Mouse (Mus musculus) liver, embryonic 13.5 days (tissue): ENCODE data around the gene Uhrf2. TPM values are rescaled to one million over a fixed set of nuclear protein-coding genes. Genes with fewer than 3 reads are reported as not detected.

Source experiments
- ATAC-seq: fragments of 200-750 bp; cut with Nextera tagmentation; 2 replicates; pipeline ENCODE4 v1.8.0; 2017; ENCODE audit warnings: low read depth, mild to moderate bottlenecking, moderate number of reproducible peaks, moderate library complexity
- DNase-seq: peaks from one replicate; pipeline ENCODE4 v3.0.0; 2022
- H3K27ac ChIP-seq: fragments of 300-500 bp; sonication (generic); 2 replicates; pipeline ENCODE4 v1.5.1; 2015; ENCODE audit warnings: moderate library complexity, mild to moderate bottlenecking, inconsistent platforms
- H3K27me3 ChIP-seq: fragments of 300-500 bp; sonication (generic); 2 replicates; pipeline ENCODE4 v1.6.1; 2015; ENCODE audit warnings: mild to moderate bottlenecking, inconsistent platforms
- H3K36me3 ChIP-seq: fragments of 300-500 bp; sonication (generic); 2 replicates; pipeline ENCODE4 v1.6.1; 2015; ENCODE audit warnings: mild to moderate bottlenecking, inconsistent platforms
- H3K4me1 ChIP-seq: fragments of 300-500 bp; sonication (generic); replicated peaks from 2 replicates; pipeline ENCODE4 v1.6.1; 2015; ENCODE audit warnings: inconsistent platforms
- H3K4me2 ChIP-seq: fragments of 300-500 bp; sonication (generic); 2 replicates; pipeline ENCODE4 v1.6.1; 2015; ENCODE audit warnings: inconsistent platforms, mild to moderate bottlenecking, moderate library complexity
- H3K4me3 ChIP-seq: fragments of 300-500 bp; sonication (generic); replicated peaks from 2 replicates; pipeline ENCODE4 v1.5.1; 2015; ENCODE audit warnings: mild to moderate bottlenecking, inconsistent platforms
- H3K9ac ChIP-seq: fragments of 300-500 bp; sonication (generic); 2 replicates; pipeline ENCODE4 v1.6.1; 2015; ENCODE audit warnings: mild to moderate bottlenecking, inconsistent platforms
- H3K9me3 ChIP-seq: fragments of 300-500 bp; sonication (generic); replicated peaks from 2 replicates; pipeline ENCODE4 v1.6.1; 2016; ENCODE audit warnings: inconsistent platforms
- WGBS: fragments of 180-500 bp; shearing (Covaris S2); methylation state at CpG from one replicate; pipeline ENCODE4 v1.1.7; 2015; ENCODE audit not compliant: insufficient replicate concordance; 5-methylcytosine and 5-hydroxymethylcytosine counted together
- polyA plus RNA-seq: library from polyadenylated mRNA; unstranded; fragments of >200 nt; fragmentation: Nextera tagmentation; extraction: Ambion mirVana; gene quantifications from 2 replicates; pipeline ENCODE4 v1.2.1, GENCODE M21; 2015

Uhrf2 gene
- polyA plus RNA-seq, 1 experiment from 2014 or later = 31.3 TPM

GRCm38 (mm10) chr19:30109122-30109521, 78.8 kb downstream of the Uhrf2 start:
- Histone ChIP-seq H3K4me2 (no peak overlapping the region), H3K36me3 (no peaks in the 10 kb centered on the region), H3K9me3 (no peaks in the 10 kb centered on the region), H3K27me3 (no peaks in the 10 kb centered on the region), H3K4me1 (0 out of 2 replicates have a peak, but pooled peaks cover 5% of the 10 kb centered on the region), H3K9ac (no peak overlapping the region), H3K4me3 (no peak overlapping the region), H3K27ac (no peak overlapping the region)
- WGBS = 78% methylated on average over 6 of the region's 6 CpGs
- ATAC-seq (no peak), DNase-seq (no peak)

GRCm38 (mm10) chr19:30111421-30111820, 81.1 kb downstream of the Uhrf2 start:
- peaks cover 9% of the 10 kb centered on the region for H3K4me1 ChIP-seq
- no peak overlapping the region for H3K4me2 ChIP-seq
- no peak overlapping the region; the same call in 1 of the 2 replicates for H3K27ac ChIP-seq
- no peak overlapping the region for H3K9ac ChIP-seq
- ATAC-seq = peak; percentile 26; the same call in 1 of the 2 replicates
- no peak for DNase-seq
- no peaks in the 10 kb centered on the region for H3K36me3 ChIP-seq
- H3K27me3 ChIP-seq = no peaks in the 10 kb centered on the region
- WGBS = 78% methylated on average over 3 of the region's 3 CpGs
- no peak overlapping the region for H3K4me3 ChIP-seq
- H3K9me3 ChIP-seq = no peaks in the 10 kb centered on the region

GRCm38 (mm10) chr19:30112961-30113688, 82.8 kb downstream of the Uhrf2 start:
- no peak for ATAC-seq
- DNase-seq = no peak
- no peaks in the 10 kb centered on the region for H3K27me3 ChIP-seq
- H3K9me3 ChIP-seq = no peaks in the 10 kb centered on the region
- H3K27ac ChIP-seq = no peak overlapping the region
- H3K36me3 ChIP-seq = 0 out of 2 replicates have a peak, but pooled peaks cover 2% of the 10 kb centered on the region
- H3K4me2 ChIP-seq = no peak overlapping the region
- H3K4me1 ChIP-seq = peaks cover 10% of the 10 kb centered on the region
- no peak overlapping the region for H3K9ac ChIP-seq
- WGBS = 80% methylated on average over 16 of the region's 16 CpGs
- no peak overlapping the region for H3K4me3 ChIP-seq

GRCm38 (mm10) chr19:30114919-30115441, 84.7 kb downstream of the Uhrf2 start:
- H3K4me2 ChIP-seq = no peak overlapping the region
- H3K9me3 ChIP-seq = no peaks in the 10 kb centered on the region
- peaks cover 18% of the 10 kb centered on the region for H3K4me1 ChIP-seq
- no peaks in the 10 kb centered on the region for H3K27me3 ChIP-seq
- no peak overlapping the region for H3K27ac ChIP-seq
- ATAC-seq = no peak
- 0 out of 2 replicates have a peak, but pooled peaks cover 2% of the 10 kb centered on the region for H3K36me3 ChIP-seq
- H3K9ac ChIP-seq = no peak overlapping the region
- WGBS = 63% methylated on average over 14 of the region's 14 CpGs
- no peak overlapping the region for H3K4me3 ChIP-seq
- DNase-seq = no peak

- H3K9ac ChIP-seq = no peak overlapping the region
- 0 out of 2 replicates have a peak, but pooled peaks cover 2% of the 10 kb centered on the region for H3K36me3 ChIP-seq
- no peak overlapping the region for H3K4me2 ChIP-seq
- H3K9me3 ChIP-seq = no peaks in the 10 kb centered on the region
- no peak for DNase-seq
- no peak for ATAC-seq
- H3K4me3 ChIP-seq = no peak overlapping the region
- no peak overlapping the region for H3K27ac ChIP-seq
- H3K4me1 ChIP-seq = peaks cover 18% of the 10 kb centered on the region
- WGBS = 74% methylated on average over 5 of the region's 5 CpGs
- no peaks in the 10 kb centered on the region for H3K27me3 ChIP-seq
Observed at GRCm38 (mm10) chr19:30115606-30116005, 85.3 kb downstream of the Uhrf2 start.

GRCm38 (mm10) chr19:30117241-30117640, 86.9 kb downstream of the Uhrf2 start:
- Histone ChIP-seq H3K4me2 (no peak overlapping the region), H3K9ac (no peak overlapping the region), H3K27ac (no peak overlapping the region), H3K9me3 (no peaks in the 10 kb centered on the region), H3K36me3 (0 out of 2 replicates have a peak, but pooled peaks cover 2% of the 10 kb centered on the region), H3K4me1 (peaks cover 18% of the 10 kb centered on the region), H3K27me3 (no peaks in the 10 kb centered on the region), H3K4me3 (no peak overlapping the region)
- WGBS = 58% methylated on average over 4 of the region's 4 CpGs
- no peak for ATAC-seq
- no peak for DNase-seq

- no peak for DNase-seq
- Histone ChIP-seq H3K9me3 (no peaks in the 10 kb centered on the region), H3K27ac (no peak overlapping the region), H3K27me3 (no peaks in the 10 kb centered on the region), H3K4me1 (peaks cover 18% of the 10 kb centered on the region), H3K4me3 (no peak overlapping the region), H3K36me3 (0 out of 2 replicates have a peak, but pooled peaks cover 2% of the 10 kb centered on the region), H3K9ac (no peak overlapping the region), H3K4me2 (no peak overlapping the region)
- 60% methylated on average over 9 of the region's 9 CpGs for WGBS
- ATAC-seq = no peak
Observed at GRCm38 (mm10) chr19:30117775-30118174, 87.5 kb downstream of the Uhrf2 start.

GRCm38 (mm10) chr19:30118344-30119312, 88.3 kb downstream of the Uhrf2 start:
- no peaks in the 10 kb centered on the region for H3K9me3 ChIP-seq
- H3K9ac ChIP-seq = no peak overlapping the region
- WGBS = 70% methylated on average over 17 of the region's 17 CpGs
- H3K4me1 ChIP-seq = peaks cover 18% of the 10 kb centered on the region
- DNase-seq (no peak), ATAC-seq (peak; percentile 84)
- no peak overlapping the region for H3K4me2 ChIP-seq
- no peak overlapping the region for H3K4me3 ChIP-seq
- H3K27ac ChIP-seq = peak overlapping the region; percentile 73
- no peaks in the 10 kb centered on the region for H3K27me3 ChIP-seq
- 0 out of 2 replicates have a peak, but pooled peaks cover 6% of the 10 kb centered on the region for H3K36me3 ChIP-seq

- WGBS = 48% methylated on average over 7 of the region's 7 CpGs
- H3K9ac ChIP-seq = no peak overlapping the region
- no peak for ATAC-seq
Observed at GRCm38 (mm10) chr19:30124999-30125669, 94.8 kb downstream of the Uhrf2 start.

GRCm38 (mm10) chr19:30125670-30126059, 95.4 kb downstream of the Uhrf2 start:
- H3K9me3 ChIP-seq = no peaks in the 10 kb centered on the region
- WGBS = 70% methylated on average over 7 of the region's 7 CpGs
- peaks cover 7% of the 10 kb centered on the region; the same call in 1 of the 2 replicates for H3K36me3 ChIP-seq
- DNase-seq (no peak), ATAC-seq (no peak)
- H3K4me1 ChIP-seq = no peaks in the 10 kb centered on the region
- H3K4me3 ChIP-seq = no peak overlapping the region
- no peaks in the 10 kb centered on the region for H3K27me3 ChIP-seq
- no peak overlapping the region for H3K4me2 ChIP-seq
- no peak overlapping the region for H3K27ac ChIP-seq
- no peak overlapping the region for H3K9ac ChIP-seq

More at GRCm38 (mm10) chr19:30124999-30125669, 94.8 kb downstream of the Uhrf2 start:
- no peak for DNase-seq
- Histone ChIP-seq H3K4me1 (no peaks in the 10 kb centered on the region), H3K36me3 (peaks cover 7% of the 10 kb centered on the region; the same call in 1 of the 2 replicates), H3K4me3 (no peak overlapping the region), H3K4me2 (no peak overlapping the region), H3K9me3 (no peaks in the 10 kb centered on the region), H3K27me3 (no peaks in the 10 kb centered on the region), H3K27ac (no peak overlapping the region)
